Mouse (Mus musculus) frontal cortex, postnatal 10 days (tissue): ENCODE results near the gene Dirc2.
A peak's percentile ranks its signal among the peaks of the same experiment; 100 is the strongest.

Source experiments
- DNase-seq, 2 experiments: peaks; one replicate each; pipeline ENCODE4 v3.0.0; 2022; ENCODE audit warnings: low spot score in 2 of 2, mixed read lengths in 1 of 2

Dirc2 gene

GRCm38 (mm10) chr16:35739548-35739947, 29.6 kb downstream of the Dirc2 start:
- no peak for DNase-seq

GRCm38 (mm10) chr16:35738096-35738767, 30.9 kb downstream of the Dirc2 start:
- DNase-seq, result no peak

- peak in 1 of 2 experiments; percentile 47 for DNase-seq
Observed at GRCm38 (mm10) chr16:35734038-35734437, 35.1 kb downstream of the Dirc2 start.

GRCm38 (mm10) chr16:35732096-35732495, 37.1 kb downstream of the Dirc2 start:
- DNase-seq, result no peak

GRCm38 (mm10) chr16:35729151-35729738, 39.9 kb downstream of the Dirc2 start:
- DNase-seq, result no peak

- no peak for DNase-seq
Observed at GRCm38 (mm10) chr16:35726601-35727000, 42.6 kb downstream of the Dirc2 start.

GRCm38 (mm10) chr16:35724561-35724960, 44.6 kb downstream of the Dirc2 start:
- DNase-seq, result no peak

- no peak for DNase-seq
Observed at GRCm38 (mm10) chr16:35717761-35718160, 51.4 kb downstream of the Dirc2 start.

GRCm38 (mm10) chr16:35716257-35716656, 52.9 kb downstream of the Dirc2 start:
- DNase-seq, result no peak

GRCm38 (mm10) chr16:35715771-35716170, 53.4 kb downstream of the Dirc2 start:
- no peak for DNase-seq

- DNase-seq, result no peak
Observed at GRCm38 (mm10) chr16:35715350-35715749, 53.8 kb downstream of the Dirc2 start.

GRCm38 (mm10) chr16:35714689-35715088, 54.5 kb downstream of the Dirc2 start:
- no peak for DNase-seq

GRCm38 (mm10) chr16:35713606-35714005, 55.5 kb downstream of the Dirc2 start:
- no peak for DNase-seq

GRCm38 (mm10) chr16:35711004-35711403, 58.2 kb downstream of the Dirc2 start:
- DNase-seq, result no peak

GRCm38 (mm10) chr16:35707004-35707403, 62.2 kb downstream of the Dirc2 start:
- no peak for DNase-seq

GRCm38 (mm10) chr16:35704796-35705195, 64.4 kb downstream of the Dirc2 start:
- DNase-seq, result no peak

GRCm38 (mm10) chr16:35703763-35704679, 65.1 kb downstream of the Dirc2 start:
- DNase-seq, result no peak

GRCm38 (mm10) chr16:35701823-35702222, 67.3 kb downstream of the Dirc2 start:
- peak in 1 of 2 experiments; percentile 18 for DNase-seq

- DNase-seq, result no peak
Observed at GRCm38 (mm10) chr16:35696103-35696502, 73.1 kb downstream of the Dirc2 start.

- DNase-seq, result no peak
Observed at GRCm38 (mm10) chr16:35694250-35694846, 74.8 kb downstream of the Dirc2 start.

GRCm38 (mm10) chr16:35691606-35692005, 77.5 kb downstream of the Dirc2 start:
- no peak for DNase-seq

- no peak for DNase-seq
Observed at GRCm38 (mm10) chr16:35686491-35686890, 82.7 kb downstream of the Dirc2 start.
